Mouse (Mus musculus) intestine, postnatal 0 days (tissue): ENCODE measurements around the gene Nlrp14. TPM values are rescaled to one million over a fixed set of nuclear protein-coding genes. Genes with fewer than 3 reads are reported as not detected.

Source experiments
- ATAC-seq: fragments of 200-750 bp; cut with Nextera tagmentation; 2 replicates; pipeline ENCODE4 v1.8.0; 2017; ENCODE audit warnings: mild to moderate bottlenecking, moderate TSS enrichment, moderate library complexity
- H3K27ac ChIP-seq: fragments of 300-500 bp; sonication (generic); 2 replicates; pipeline ENCODE4 v1.5.1; 2014; ENCODE audit warnings: mild to moderate bottlenecking, low read depth, low read length, moderate library complexity
- H3K27me3 ChIP-seq: fragments of 300-500 bp; sonication (generic); replicated peaks from 2 replicates; pipeline ENCODE4 v1.6.1; 2014; ENCODE audit warnings: low read length, mixed read lengths; ENCODE audit not compliant: control insufficient read depth, insufficient read depth
- H3K36me3 ChIP-seq: fragments of 300-500 bp; sonication (generic); 2 replicates; pipeline ENCODE4 v1.6.1; 2014; ENCODE audit warnings: mild to moderate bottlenecking, moderate library complexity; ENCODE audit not compliant: control insufficient read depth, insufficient read depth
- H3K4me1 ChIP-seq: fragments of 300-500 bp; sonication (generic); replicated peaks from 2 replicates; pipeline ENCODE4 v1.6.1; 2014; ENCODE audit warnings: antibody characterized with exemption, low read length, mixed read lengths; ENCODE audit not compliant: control insufficient read depth, insufficient read depth
- H3K4me2 ChIP-seq: fragments of 300-500 bp; sonication (generic); replicated peaks from 2 replicates; pipeline ENCODE4 v1.6.1; 2014; ENCODE audit warnings: low read depth, mild to moderate bottlenecking, moderate library complexity
- H3K4me3 ChIP-seq: fragments of 300-500 bp; sonication (generic); 2 replicates; pipeline ENCODE4 v1.5.1; 2014; ENCODE audit warnings: low read depth, low read length
- H3K9ac ChIP-seq: fragments of 300-500 bp; sonication (generic); 2 replicates; pipeline ENCODE4 v1.6.1; 2014; ENCODE audit warnings: mild to moderate bottlenecking, low read depth, low read length
- H3K9me3 ChIP-seq: fragments of 300-500 bp; sonication (generic); 2 replicates; pipeline ENCODE4 v1.6.1; 2016; ENCODE audit warnings: mixed run types; ENCODE audit not compliant: control insufficient read depth
- CTCF ChIP-seq: sonication (generic); IDR thresholded peaks from 2 replicates; pipeline ENCODE4 v1.5.1; 2016; ENCODE audit warnings: low read depth, mild to moderate bottlenecking, control low read depth, antibody characterized with exemption, moderate library complexity
- WGBS: fragments of 180-500 bp; shearing (Covaris S2); extraction: QIAGEN DNeasy Blood & Tissue Kit; methylation state at CpG from one replicate; pipeline ENCODE4 v1.1.7; 2014; 5-methylcytosine and 5-hydroxymethylcytosine counted together
- polyA plus RNA-seq: library from polyadenylated mRNA; unstranded; fragments of >200 nt; fragmentation: Nextera tagmentation; extraction: Ambion mirVana; gene quantifications from 2 replicates; pipeline ENCODE4 v1.2.1, GENCODE M21; 2015

The Nlrp14 gene
- polyA plus RNA-seq, 1 experiment from 2014 or later: not detected

GRCm38 (mm10) chr7:107209204-107209860 is 42.5 kb downstream of the Nlrp14 start, which contains the start of gene Rbmxl2:
Gene Rbmxl2, plus strand, starts transcription at chr7:107209445.
- 35% methylated on average over 60 of the region's 70 CpGs for WGBS
- Histone ChIP-seq H3K4me1 (no peaks in the 10 kb centered on the region), H3K9ac (no peak within 1 kb of the TSS), H3K27ac (no peak within 1 kb of the TSS), H3K9me3 (peaks cover 8% of the 10 kb centered on the region; the same call in 1 of the 2 replicates), H3K4me2 (peak within 1 kb of the TSS; percentile 41), H3K27me3 (peaks cover 34% of the 10 kb centered on the region), H3K36me3 (no peaks in the 10 kb centered on the region), H3K4me3 (peak within 1 kb of the TSS; percentile 20)
- peak; percentile 27; the same call in 1 of the 2 replicates for TF ChIP-seq CTCF
- ATAC-seq: no peak

GRCm38 (mm10) chr7:107210126-107210576 is 43.4 kb downstream of the Nlrp14 start:
- no peaks in the 10 kb centered on the region for H3K4me1 ChIP-seq
- peak overlapping the region; percentile 41 for H3K4me2 ChIP-seq
- no peaks in the 10 kb centered on the region for H3K36me3 ChIP-seq
- peaks cover 8% of the 10 kb centered on the region; the same call in 1 of the 2 replicates for H3K9me3 ChIP-seq
- TF ChIP-seq CTCF: no peak
- no peak overlapping the region for H3K9ac ChIP-seq
- WGBS: 23% methylated on average over 73 of the region's 77 CpGs
- H3K4me3 ChIP-seq: peak overlapping the region; percentile 20
- ATAC-seq: no peak
- peaks cover 34% of the 10 kb centered on the region for H3K27me3 ChIP-seq
- H3K27ac ChIP-seq: no peak overlapping the region

- Histone ChIP-seq H3K9ac (no peak overlapping the region), H3K4me3 (no peak overlapping the region), H3K27me3 (peaks cover 10% of the 10 kb centered on the region; the same call in 1 of the 2 replicates), H3K9me3 (no peaks in the 10 kb centered on the region), H3K4me1 (no peaks in the 10 kb centered on the region), H3K36me3 (no peaks in the 10 kb centered on the region), H3K27ac (no peak overlapping the region), H3K4me2 (no peak overlapping the region)
- no peak for ATAC-seq
- peak; percentile 76 for TF ChIP-seq CTCF
Observed at GRCm38 (mm10) chr7:107215723-107216122, 48.9 kb downstream of the Nlrp14 start.

- Histone ChIP-seq H3K9me3 (no peaks in the 10 kb centered on the region), H3K36me3 (no peaks in the 10 kb centered on the region), H3K27me3 (no peaks in the 10 kb centered on the region), H3K27ac (no peak overlapping the region), H3K4me1 (no peaks in the 10 kb centered on the region), H3K4me2 (no peak overlapping the region), H3K9ac (no peak overlapping the region), H3K4me3 (no peak overlapping the region)
- no peak for ATAC-seq
- WGBS: 78% methylated on average over 2 of the region's 2 CpGs
- peak; percentile 39 for TF ChIP-seq CTCF
Observed at GRCm38 (mm10) chr7:107216845-107217244, 50.1 kb downstream of the Nlrp14 start.

- no peaks in the 10 kb centered on the region for H3K4me1 ChIP-seq
- H3K4me3 ChIP-seq: no peak overlapping the region
- H3K36me3 ChIP-seq: no peaks in the 10 kb centered on the region
- H3K9ac ChIP-seq: no peak overlapping the region
- H3K4me2 ChIP-seq: no peak overlapping the region
- no peak overlapping the region for H3K27ac ChIP-seq
- ATAC-seq: no peak
- TF ChIP-seq CTCF: no peak
- no peaks in the 10 kb centered on the region for H3K27me3 ChIP-seq
- WGBS: 63% methylated on average over 3 of the region's 3 CpGs
- H3K9me3 ChIP-seq: no peaks in the 10 kb centered on the region
Observed at GRCm38 (mm10) chr7:107236854-107237253, 70.1 kb downstream of the Nlrp14 start.

GRCm38 (mm10) chr7:107237498-107237897 is 70.7 kb downstream of the Nlrp14 start:
- Histone ChIP-seq H3K36me3 (no peaks in the 10 kb centered on the region), H3K9ac (no peak overlapping the region), H3K27me3 (no peaks in the 10 kb centered on the region), H3K4me3 (no peak overlapping the region), H3K9me3 (no peaks in the 10 kb centered on the region), H3K27ac (no peak overlapping the region), H3K4me2 (no peak overlapping the region), H3K4me1 (no peaks in the 10 kb centered on the region)
- ATAC-seq: no peak
- WGBS: 66% methylated on average over 3 of the region's 3 CpGs
- TF ChIP-seq CTCF: peak; percentile 30; the same call in 1 of the 2 replicates
